Mouse (Mus musculus) heart, adult 2 months (tissue): ENCODE results near the gene Neil1. TPM values are rescaled to one million over a fixed set of nuclear protein-coding genes. Genes with fewer than 3 reads are reported as not detected.

Experiments used
- DNase-seq, 2 experiments: peaks; one replicate each; pipeline ENCODE4 v3.0.0; 2021
- H3K27ac ChIP-seq: fragments of 200-600 bp; 2 replicates; pipeline ENCODE4 v1.8.1; 2022
- H3K27me3 ChIP-seq: fragments of 200-500 bp; 2 replicates; pipeline ENCODE4 v1.6.1; 2012; ENCODE audit warnings: mild to moderate bottlenecking, low read length, inconsistent platforms, mixed read lengths; ENCODE audit not compliant: control insufficient read depth, insufficient read depth
- H3K36me3 ChIP-seq: fragments of 200-500 bp; 2 replicates; pipeline ENCODE4 v1.6.1; 2012; ENCODE audit warnings: low read length, inconsistent platforms; ENCODE audit not compliant: control insufficient read depth, insufficient read depth
- H3K4me1 ChIP-seq: fragments of 200-500 bp; 2 replicates; pipeline ENCODE4 v1.6.1; 2011; ENCODE audit warnings: low read length; ENCODE audit not compliant: control insufficient read depth, insufficient read depth
- H3K4me3 ChIP-seq: fragments of 200-600 bp; 2 replicates; pipeline ENCODE4 v1.8.1; 2022
- H3K79me2 ChIP-seq: fragments of 200-500 bp; replicated peaks from 2 replicates; pipeline ENCODE4 v1.6.1; 2012; ENCODE audit warnings: mild to moderate bottlenecking, inconsistent platforms, low read length, moderate library complexity, mixed read lengths; ENCODE audit not compliant: control insufficient read depth, insufficient read depth
- H3K9ac ChIP-seq: fragments of 200-500 bp; 2 replicates; pipeline ENCODE4 v1.6.1; 2012; ENCODE audit warnings: low read depth, mild to moderate bottlenecking, control low read depth, inconsistent platforms, low read length, mixed read lengths
- CTCF ChIP-seq: fragments of 200-600 bp; IDR thresholded peaks from 2 replicates; pipeline ENCODE4 v1.8.1; 2022; ENCODE audit warnings: antibody characterized with exemption, mild to moderate bottlenecking, moderate library complexity
- EP300 ChIP-seq: fragments of 200-500 bp; IDR thresholded peaks from 2 replicates; pipeline ENCODE4 v1.6.1; 2011; ENCODE audit warnings: low read depth, low read length, control low read depth; ENCODE audit not compliant: insufficient read depth
- POLR2A ChIP-seq: fragments of 200-500 bp; IDR thresholded peaks from 2 replicates; pipeline ENCODE4 v1.6.1; 2011; ENCODE audit warnings: mild to moderate bottlenecking, low read depth, low read length, control low read depth; ENCODE audit not compliant: insufficient read depth
- WGBS: fragments of 180-500 bp; shearing (Covaris S2); methylation state at CpG from one replicate; pipeline ENCODE4 v1.1.7; 2018; 5-methylcytosine and 5-hydroxymethylcytosine counted together
- intact Hi-C: fragments of 180-260 bp; cut with DNase I; formaldehyde crosslinking; loops from one replicate; pipeline ENCODE4 v1.15.1; 2025
- polyA plus RNA-seq: library from polyadenylated mRNA; depleted of rRNA; stranded (reverse); fragments of >200 nt; gene quantifications from 2 replicates; pipeline ENCODE4 v1.2.3, GENCODE M21; 2012
- total RNA-seq, 2 experiments: library from RNA; stranded (reverse); gene quantifications; 2 replicates each; pipeline ENCODE4 v1.2.3; 2021

The Neil1 gene
- total and polyA plus RNA-seq, 3 experiments, result 5.4 to 8.0 (median 5.9) TPM

- no peaks in the 10 kb centered on the region for H3K36me3 ChIP-seq
- DNase-seq, result no peak
- no peaks in the 10 kb centered on the region for H3K79me2 ChIP-seq
- WGBS, result 54% methylated on average over 6 of the region's 6 CpGs
- peaks cover 2% of the 10 kb centered on the region; the same call in 1 of the 2 replicates for H3K4me1 ChIP-seq
- intact Hi-C loops, result no loop called here
- no peak overlapping the region for H3K27ac ChIP-seq
- H3K27me3 ChIP-seq, result no peaks in the 10 kb centered on the region
- TF ChIP-seq POLR2A, result no peak
- no peak for TF ChIP-seq CTCF
- TF ChIP-seq EP300, result no peak
- H3K9ac ChIP-seq, result no peak overlapping the region
- H3K4me3 ChIP-seq, result no peak overlapping the region
Measured at GRCm38 (mm10) chr9:57152331-57152730, 4.2 kb upstream of the Neil1 start.

GRCm38 (mm10) chr9:57150192-57150591 lies 2.1 kb upstream of the Neil1 start:
- 72% methylated on average over 5 of the region's 5 CpGs for WGBS
- intact Hi-C loops, result no loop called here

GRCm38 (mm10) chr9:57149021-57149420 lies 916 bp upstream of the Neil1 start:
- WGBS, result 78% methylated on average over 6 of the region's 6 CpGs
- H3K79me2 ChIP-seq, result no peaks in the 10 kb centered on the region
- intact Hi-C loops, result loop anchor here (2.0 to 5.0 kb wide), 2 partner anchors 293 to 614 kb away; partner anchors contain the start of gene Ppcdc
- no peaks in the 10 kb centered on the region for H3K27me3 ChIP-seq
- TF ChIP-seq CTCF (no peak), EP300 (no peak), POLR2A (no peak)
- H3K27ac ChIP-seq, result no peak overlapping the region
- no peak overlapping the region for H3K9ac ChIP-seq
- no peak for DNase-seq
- H3K4me1 ChIP-seq, result peaks cover 2% of the 10 kb centered on the region; the same call in 1 of the 2 replicates
- no peak overlapping the region for H3K4me3 ChIP-seq
- no peaks in the 10 kb centered on the region for H3K36me3 ChIP-seq

More at GRCm38 (mm10) chr9:57150192-57150591, 2.1 kb upstream of the Neil1 start:
- peaks cover 2% of the 10 kb centered on the region; the same call in 1 of the 2 replicates for H3K4me1 ChIP-seq
- H3K36me3 ChIP-seq, result no peaks in the 10 kb centered on the region
- no peak overlapping the region for H3K9ac ChIP-seq
- no peaks in the 10 kb centered on the region for H3K27me3 ChIP-seq
- no peak overlapping the region for H3K27ac ChIP-seq
- no peak for DNase-seq
- no peak overlapping the region for H3K4me3 ChIP-seq
- no peaks in the 10 kb centered on the region for H3K79me2 ChIP-seq
- no peak for TF ChIP-seq POLR2A
- TF ChIP-seq CTCF, result no peak
- no peak for TF ChIP-seq EP300

GRCm38 (mm10) chr9:57147205-57148143 lies 631 bp downstream of the Neil1 start:
- Histone ChIP-seq H3K4me1 (peaks cover 2% of the 10 kb centered on the region; the same call in 1 of the 2 replicates), H3K27me3 (no peaks in the 10 kb centered on the region), H3K27ac (peak overlapping the region; percentile 85), H3K79me2 (no peaks in the 10 kb centered on the region), H3K4me3 (peak overlapping the region; percentile 62), H3K9ac (peak overlapping the region; percentile 64), H3K36me3 (no peaks in the 10 kb centered on the region)
- no peak for TF ChIP-seq POLR2A
- TF ChIP-seq EP300, result no peak
- no peak for TF ChIP-seq CTCF
- 9% methylated on average over 19 of the region's 19 CpGs for WGBS
- intact Hi-C loops, result loop anchor here (2.0 to 5.0 kb wide), 2 partner anchors 295 to 615 kb away; partner anchors contain the start of gene Ppcdc
- DNase-seq, result no peak

- H3K9ac ChIP-seq, result no peak overlapping the region
Measured at GRCm38 (mm10) chr9:57146451-57147066, 1.5 kb downstream of the Neil1 start.

More at GRCm38 (mm10) chr9:57146451-57147066, 1.5 kb downstream of the Neil1 start:
- Histone ChIP-seq H3K27me3 (no peaks in the 10 kb centered on the region), H3K27ac (no peak overlapping the region), H3K4me3 (no peak overlapping the region), H3K4me1 (peaks cover 2% of the 10 kb centered on the region; the same call in 1 of the 2 replicates), H3K36me3 (no peaks in the 10 kb centered on the region), H3K79me2 (no peaks in the 10 kb centered on the region)
- intact Hi-C loops, result loop anchor here (5.0 kb wide), 1 partner anchor 296 kb away; the partner anchor contains the start of gene Ppcdc
- no peak for DNase-seq
- TF ChIP-seq POLR2A, result no peak
- no peak for TF ChIP-seq EP300
- TF ChIP-seq CTCF, result no peak
- whole genome bisulfite sequencing, result 92% methylated on average over 17 of the region's 17 CpGs
